Mouse (Mus musculus): ENCODE measurements at regions not wholly inside any gene's neighbourhood (a gene's known extent, or its start where the extent isn't known, plus 50 kb on each side); places are given as distances from the start of the nearest gene placed in this dataset.

DNA sequence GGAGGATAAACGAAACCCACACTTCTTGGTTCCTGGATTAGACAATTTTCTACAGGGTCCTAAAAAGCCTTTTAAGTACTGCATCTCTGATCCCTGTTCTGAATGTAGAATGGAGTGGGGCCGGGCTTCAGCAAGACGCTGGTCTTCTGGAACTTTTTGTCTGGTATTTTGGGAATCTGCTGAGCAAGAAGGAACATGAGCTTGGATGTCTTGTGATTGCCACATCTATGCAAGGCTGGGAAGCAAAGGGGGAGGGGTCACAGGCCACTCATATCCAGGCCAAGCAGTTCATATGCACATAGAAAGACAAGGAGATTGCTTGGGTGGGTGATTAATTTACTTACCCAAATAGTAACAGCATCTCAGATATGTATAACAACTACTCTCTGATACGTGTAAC is 121.5 kb downstream of the Evx1 start:
- Histone ChIP-seq H3K4me3 (no peak overlapping the region), H3K9me3 (no peaks in the 10 kb centered on the region), H3K27me3 (no peaks in the 10 kb centered on the region), H3K4me2 (replicated peaks) (no peak overlapping the region), H3K9ac (no peak overlapping the region), H3K36me3 (no peaks in the 10 kb centered on the region), H3K27ac (no peak overlapping the region), H3K4me1 (peaks cover 11% of the 10 kb centered on the region)
- WGBS = 68% methylated on average over 4 of the region's 4 CpGs
- ATAC-seq (ENCODE audit: low FRiP score, low read depth) = no peak

DNA sequence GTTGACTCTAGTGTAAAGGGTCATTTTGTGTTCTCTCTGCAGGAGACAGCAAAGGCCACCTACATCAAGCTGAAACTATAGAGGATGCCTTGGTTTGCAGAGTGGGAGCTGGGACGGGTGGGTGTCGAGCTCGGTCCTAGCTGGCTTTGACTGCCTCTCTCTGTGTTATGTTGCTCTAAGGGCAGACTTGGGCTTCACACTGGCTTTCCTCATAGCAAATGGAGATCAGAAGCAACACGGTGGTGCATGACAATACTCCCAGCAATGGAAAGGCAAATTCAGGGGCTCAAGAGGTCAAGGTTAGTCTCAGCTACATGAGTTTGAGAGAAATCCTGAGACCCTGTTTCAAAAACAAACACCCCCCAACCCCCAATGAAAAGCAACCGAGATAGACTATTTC is 122.1 kb downstream of the Evx1 start:
- H3K27me3 ChIP-seq = no peaks in the 10 kb centered on the region
- H3K36me3 ChIP-seq = no peaks in the 10 kb centered on the region
- no peak overlapping the region for H3K9ac ChIP-seq
- H3K4me3 ChIP-seq = no peak overlapping the region
- no peak overlapping the region for H3K4me2 ChIP-seq (replicated peaks)
- H3K9me3 ChIP-seq = no peaks in the 10 kb centered on the region
- ATAC-seq (ENCODE audit: low FRiP score, low read depth) = no peak
- WGBS = 82% methylated on average over 5 of the region's 5 CpGs
- H3K27ac ChIP-seq = no peak overlapping the region
- H3K4me1 ChIP-seq = peaks cover 11% of the 10 kb centered on the region

DNA sequence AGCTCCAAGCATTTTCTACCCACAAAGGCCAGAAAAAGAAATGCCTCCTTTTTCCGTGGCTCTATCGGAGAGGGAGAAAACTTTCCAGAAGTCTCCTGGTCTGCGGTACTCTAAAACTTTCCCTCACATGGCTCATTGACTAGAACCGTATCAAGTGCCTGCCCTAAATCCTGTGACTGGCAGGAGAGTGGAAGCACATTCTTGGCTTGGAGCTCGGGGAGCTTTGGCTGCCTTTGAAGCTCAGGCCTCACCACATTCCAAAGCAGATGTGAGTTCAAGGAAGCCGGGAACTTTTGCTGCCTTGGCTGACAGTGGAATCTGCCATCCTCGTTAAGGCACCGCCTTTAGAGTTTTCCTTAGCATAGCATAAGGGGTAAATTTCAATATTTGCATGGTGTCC is 125.1 kb downstream of the Evx1 start:
- Histone ChIP-seq H3K9me3 (no peaks in the 10 kb centered on the region), H3K9ac (no peak overlapping the region), H3K27me3 (peaks cover 6% of the 10 kb centered on the region; the same call in 1 of the 2 replicates), H3K36me3 (no peaks in the 10 kb centered on the region), H3K4me2 (replicated peaks) (no peak overlapping the region), H3K4me3 (no peak overlapping the region), H3K27ac (no peak overlapping the region), H3K4me1 (peaks cover 21% of the 10 kb centered on the region)
- no peak for ATAC-seq (ENCODE audit: low FRiP score, low read depth)
- WGBS = 24% methylated on average over 8 of the region's 8 CpGs

DNA sequence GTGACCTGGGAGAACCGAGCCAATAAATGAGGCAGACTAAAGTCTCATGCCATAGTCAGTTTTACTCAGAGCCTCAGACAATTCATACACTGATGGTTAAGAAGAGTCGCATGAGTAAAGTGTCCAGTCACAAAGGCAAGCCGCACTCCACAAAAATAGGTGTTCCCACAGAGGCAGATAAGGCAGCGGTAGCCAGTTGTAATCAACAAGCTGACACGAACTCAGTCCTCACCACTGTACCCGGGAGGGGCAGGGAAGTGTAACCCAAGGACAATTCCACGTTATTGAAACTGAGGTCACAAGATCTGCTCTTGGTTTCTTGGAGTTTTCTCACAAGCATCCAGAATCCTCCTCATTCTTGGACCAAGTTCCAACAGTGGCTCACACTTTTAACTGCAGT is 125.9 kb downstream of the Evx1 start:
- no peaks in the 10 kb centered on the region for H3K36me3 ChIP-seq
- peaks cover 10% of the 10 kb centered on the region for H3K27me3 ChIP-seq
- no peak overlapping the region for H3K4me3 ChIP-seq
- no peaks in the 10 kb centered on the region for H3K9me3 ChIP-seq
- H3K4me2 ChIP-seq (replicated peaks) = no peak overlapping the region
- H3K27ac ChIP-seq = no peak overlapping the region
- H3K4me1 ChIP-seq = peaks cover 29% of the 10 kb centered on the region
- no peak for ATAC-seq (ENCODE audit: low FRiP score, low read depth)
- no peak overlapping the region for H3K9ac ChIP-seq
- 79% methylated on average over 7 of the region's 7 CpGs for WGBS

DNA sequence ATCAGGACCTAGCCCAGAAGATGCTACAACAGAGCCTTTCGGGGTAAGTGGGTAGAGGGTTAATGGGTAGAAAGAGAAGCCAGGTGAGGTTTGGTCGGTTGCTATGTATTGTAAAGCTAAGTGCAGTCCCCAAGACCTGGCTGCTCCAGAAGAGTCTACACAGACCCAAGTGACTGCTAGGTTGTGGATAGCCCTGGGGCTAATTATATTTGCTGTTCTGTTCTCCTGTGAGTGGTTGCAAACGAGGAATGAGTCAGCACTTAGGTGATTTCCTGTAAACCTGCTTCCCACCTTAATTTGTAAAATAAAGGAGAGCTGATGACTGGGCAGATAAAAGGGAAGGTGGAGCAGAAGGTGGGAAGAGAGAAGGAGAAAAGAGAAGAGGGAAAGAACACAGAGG is 126.9 kb downstream of the Evx1 start:
- Histone ChIP-seq H3K36me3 (no peaks in the 10 kb centered on the region), H3K27me3 (peaks cover 15% of the 10 kb centered on the region), H3K27ac (no peak overlapping the region), H3K9me3 (no peaks in the 10 kb centered on the region), H3K4me3 (no peak overlapping the region), H3K9ac (no peak overlapping the region), H3K4me1 (peaks cover 29% of the 10 kb centered on the region), H3K4me2 (replicated peaks) (no peak overlapping the region)
- WGBS = 50% methylated on average over 3 of the region's 3 CpGs
- no peak for ATAC-seq (ENCODE audit: low FRiP score, low read depth)

DNA sequence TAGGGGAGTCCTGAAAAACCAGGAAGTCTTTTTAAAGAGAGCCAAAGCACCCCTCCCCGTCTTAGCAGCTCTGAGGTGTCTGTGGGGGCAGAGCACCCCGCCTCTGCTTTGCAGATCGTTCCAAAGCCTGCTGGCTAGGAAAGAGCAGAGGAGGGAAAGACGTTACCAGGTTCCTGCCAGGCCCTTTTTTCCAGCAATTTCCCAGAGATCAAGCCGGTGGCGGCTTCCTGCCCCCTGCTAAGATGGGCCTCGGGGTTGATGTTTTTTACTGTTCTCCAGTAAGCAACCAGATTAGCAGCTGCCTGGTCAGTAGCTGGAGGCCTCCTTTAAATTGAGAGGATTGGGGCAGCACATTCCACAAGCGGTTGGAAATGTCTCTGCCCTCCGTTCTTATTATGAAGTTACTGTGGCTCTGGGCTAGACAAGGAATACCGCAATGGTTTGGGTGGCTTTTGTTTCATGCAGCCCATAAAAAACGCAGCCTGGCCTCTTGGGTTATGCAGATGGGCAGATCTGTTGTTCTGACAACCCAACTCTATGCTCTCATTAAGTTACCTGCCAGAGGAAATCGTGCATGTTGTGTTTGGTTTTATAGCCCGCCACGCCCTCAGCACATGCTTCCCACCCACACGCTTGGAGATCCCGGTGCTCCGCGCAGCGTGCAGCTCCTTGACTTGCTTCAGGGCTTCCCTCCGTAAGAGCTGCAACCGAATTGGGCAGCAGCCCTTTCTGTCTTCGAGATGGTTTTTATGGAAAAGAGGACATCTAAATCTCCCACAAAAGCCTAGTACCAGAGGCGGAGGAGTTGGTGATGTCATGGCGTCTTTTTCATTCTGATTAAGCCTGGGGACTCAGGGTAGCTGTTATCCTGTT is 130.1 kb downstream of the Evx1 start:
- Histone ChIP-seq H3K4me2 (replicated peaks) (peak overlapping the region; percentile 63), H3K36me3 (no peaks in the 10 kb centered on the region), H3K4me3 (peak overlapping the region; percentile 28), H3K9me3 (no peaks in the 10 kb centered on the region), H3K4me1 (peaks cover 22% of the 10 kb centered on the region), H3K9ac (no peak overlapping the region), H3K27me3 (peaks cover 15% of the 10 kb centered on the region), H3K27ac (no peak overlapping the region)
- 9% methylated on average over 24 of the region's 24 CpGs for WGBS
- ATAC-seq (ENCODE audit: low FRiP score, low read depth) = no peak

DNA sequence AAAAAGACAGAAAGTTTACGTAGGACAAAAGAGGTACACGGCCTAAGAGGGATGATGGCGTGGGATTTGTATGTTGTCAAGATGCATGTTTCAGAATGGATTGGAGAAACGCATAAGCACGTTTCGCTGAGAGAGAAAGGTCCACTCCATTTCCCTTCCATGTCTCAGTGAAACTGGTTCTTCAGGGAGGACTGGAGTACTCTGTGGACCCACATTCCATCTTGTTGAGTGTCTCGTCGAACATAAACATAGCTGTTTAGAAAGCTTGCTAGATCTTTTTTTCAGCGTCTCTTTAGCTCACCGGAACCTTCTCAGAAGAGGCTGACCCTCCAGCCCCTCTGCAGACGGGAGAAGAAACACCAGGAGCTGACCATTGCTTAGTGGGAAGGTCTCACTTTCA is 145.5 kb downstream of the Evx1 start:
- H3K36me3 ChIP-seq = no peaks in the 10 kb centered on the region
- peaks cover 9% of the 10 kb centered on the region; the same call in 1 of the 2 replicates for H3K9me3 ChIP-seq
- no peak overlapping the region for H3K4me2 ChIP-seq (replicated peaks)
- no peak overlapping the region for H3K9ac ChIP-seq
- no peaks in the 10 kb centered on the region for H3K27me3 ChIP-seq
- no peak for ATAC-seq (ENCODE audit: low FRiP score, low read depth)
- 83% methylated on average over 11 of the region's 11 CpGs for WGBS
- peaks cover 19% of the 10 kb centered on the region for H3K4me1 ChIP-seq
- H3K27ac ChIP-seq = no peak overlapping the region
- H3K4me3 ChIP-seq = no peak overlapping the region

DNA sequence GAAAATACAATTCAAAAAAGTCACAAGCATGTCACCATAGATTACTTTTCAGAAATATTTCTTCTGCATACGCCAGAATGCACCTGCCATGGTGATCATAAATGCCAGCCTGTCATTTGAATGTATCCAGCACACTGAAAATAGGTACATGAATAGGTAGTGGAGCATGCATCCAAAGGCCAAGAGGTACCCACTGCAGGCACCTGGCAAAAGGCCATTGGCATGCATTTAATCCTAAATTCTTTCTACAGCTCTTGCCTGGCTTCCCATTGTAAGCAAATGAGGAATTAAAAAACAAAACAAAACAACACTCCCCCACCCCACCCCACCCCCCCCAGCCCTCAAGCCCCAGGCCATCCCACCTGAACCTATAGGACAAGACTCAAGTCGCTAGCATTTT is 147.9 kb downstream of the Evx1 start:
- Histone ChIP-seq H3K36me3 (no peaks in the 10 kb centered on the region), H3K9me3 (peaks cover 9% of the 10 kb centered on the region; the same call in 1 of the 2 replicates), H3K27me3 (no peaks in the 10 kb centered on the region), H3K9ac (no peak overlapping the region), H3K4me3 (no peak overlapping the region), H3K27ac (no peak overlapping the region), H3K4me1 (peaks cover 23% of the 10 kb centered on the region), H3K4me2 (replicated peaks) (no peak overlapping the region)
- ATAC-seq (ENCODE audit: low FRiP score, low read depth) = no peak
- 66% methylated on average over 2 of the region's 2 CpGs for WGBS

DNA sequence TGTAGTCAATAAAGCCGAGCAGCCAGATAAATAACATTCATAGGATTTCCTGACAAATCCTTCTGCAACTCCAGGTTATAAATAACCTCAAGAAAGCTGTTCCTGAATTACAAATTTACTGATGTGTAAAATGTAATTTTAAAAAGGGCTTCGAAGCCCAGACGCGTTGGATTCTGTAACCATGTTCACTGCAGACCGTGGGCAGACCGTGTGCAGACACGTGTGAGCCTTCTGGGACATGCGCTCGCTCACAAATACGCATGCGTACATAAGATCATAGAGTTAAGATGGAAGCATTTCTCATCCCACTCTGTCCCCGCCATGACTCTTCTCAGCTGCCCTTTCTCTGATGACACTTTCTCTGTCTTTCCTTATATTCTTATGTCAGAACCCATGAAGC is 150.1 kb downstream of the Evx1 start:
- no peaks in the 10 kb centered on the region for H3K27me3 ChIP-seq
- no peak for ATAC-seq (ENCODE audit: low FRiP score, low read depth)
- H3K4me3 ChIP-seq = no peak overlapping the region
- peaks cover 30% of the 10 kb centered on the region for H3K4me1 ChIP-seq
- H3K9ac ChIP-seq = no peak overlapping the region
- 67% methylated on average over 12 of the region's 12 CpGs for WGBS
- H3K4me2 ChIP-seq (replicated peaks) = no peak overlapping the region
- H3K27ac ChIP-seq = no peak overlapping the region
- 0 out of 2 replicates have a peak, but pooled peaks cover 1% of the 10 kb centered on the region for H3K9me3 ChIP-seq
- no peaks in the 10 kb centered on the region for H3K36me3 ChIP-seq

DNA sequence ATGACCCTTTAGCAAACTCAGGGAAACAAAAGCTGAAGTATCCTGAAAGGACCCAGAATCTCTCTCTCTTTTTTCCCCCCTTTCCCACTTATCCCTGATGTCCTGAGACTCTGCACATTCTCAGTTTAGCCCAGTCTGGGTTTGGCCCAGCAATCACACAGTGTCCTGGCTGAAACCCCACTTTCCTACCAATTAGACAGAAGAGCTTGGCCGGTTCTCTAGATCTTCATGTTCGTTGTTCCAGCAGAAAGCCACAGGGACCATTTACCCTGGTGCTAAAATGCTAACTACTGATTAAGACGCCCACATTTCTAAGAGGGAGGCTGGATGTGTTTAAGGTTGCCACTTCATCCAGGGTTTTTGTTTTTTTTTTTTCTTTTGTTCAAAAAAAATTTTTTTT is 151.3 kb downstream of the Evx1 start:
- Histone ChIP-seq H3K4me3 (no peak overlapping the region), H3K4me2 (replicated peaks) (no peak overlapping the region), H3K4me1 (peaks cover 31% of the 10 kb centered on the region), H3K27me3 (no peaks in the 10 kb centered on the region), H3K9ac (no peak overlapping the region), H3K36me3 (no peaks in the 10 kb centered on the region), H3K9me3 (no peaks in the 10 kb centered on the region), H3K27ac (no peak overlapping the region)
- WGBS = 62% methylated on average over 3 of the region's 3 CpGs
- no peak for ATAC-seq (ENCODE audit: low FRiP score, low read depth)

DNA sequence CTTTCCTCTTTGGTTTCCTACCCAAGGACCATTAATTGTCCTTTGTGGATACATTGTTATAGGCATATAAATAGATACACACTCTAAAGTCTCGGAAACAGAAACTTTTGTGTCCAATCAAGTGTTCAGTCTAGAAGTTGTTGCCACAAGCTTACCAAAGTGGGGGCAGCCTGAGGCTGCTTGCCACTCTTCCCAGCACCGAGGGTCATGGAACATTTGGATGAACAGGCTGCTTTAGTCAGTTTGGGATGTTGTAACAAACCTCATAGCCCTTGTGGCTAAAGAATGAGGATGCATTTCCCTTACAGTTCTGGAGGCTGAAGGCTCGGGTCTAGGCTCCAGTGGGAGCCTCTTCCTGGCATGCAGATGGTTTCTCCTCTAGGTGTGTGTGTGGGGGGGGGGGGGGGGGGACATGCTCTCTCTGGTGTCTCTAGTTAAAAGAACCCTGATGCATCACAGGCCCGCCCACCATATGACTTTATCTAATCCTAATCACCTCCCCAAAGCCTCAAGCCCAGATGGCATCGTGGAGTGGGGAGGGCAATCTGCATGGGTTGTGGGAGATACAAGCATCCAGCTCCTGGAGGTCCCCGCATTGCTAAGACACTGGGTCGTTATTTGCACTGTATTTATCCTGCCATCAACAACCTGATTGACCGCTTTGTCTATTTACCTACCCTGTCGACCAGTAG is 152.7 kb downstream of the Evx1 start:
- Histone ChIP-seq H3K9ac (no peak overlapping the region), H3K27me3 (no peaks in the 10 kb centered on the region), H3K4me1 (peaks cover 31% of the 10 kb centered on the region), H3K4me2 (replicated peaks) (no peak overlapping the region), H3K36me3 (no peaks in the 10 kb centered on the region), H3K27ac (no peak overlapping the region), H3K9me3 (no peaks in the 10 kb centered on the region; the same call in 1 of the 2 replicates), H3K4me3 (no peak overlapping the region)
- no peak for ATAC-seq (ENCODE audit: low FRiP score, low read depth)
- 74% methylated on average over 9 of the region's 9 CpGs for WGBS

DNA sequence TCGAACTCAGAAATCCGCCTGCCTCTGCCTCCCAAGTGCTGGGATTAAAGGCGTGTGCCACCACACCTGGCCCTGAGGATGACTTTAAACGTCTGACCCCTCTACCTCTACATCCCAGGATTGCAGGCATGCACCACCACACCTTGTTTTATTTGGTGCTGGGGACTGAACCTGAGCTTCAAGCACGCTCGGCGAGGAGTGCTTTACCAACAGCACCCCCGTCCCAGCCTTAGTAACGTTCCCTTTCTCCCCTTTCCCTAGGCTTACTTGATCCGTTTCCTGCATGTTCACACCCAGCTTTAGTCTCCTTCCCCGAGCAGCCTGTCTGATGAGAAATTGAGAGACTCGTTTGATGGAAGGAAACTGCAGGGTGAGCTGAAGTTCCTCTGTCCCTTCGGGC is 157.5 kb downstream of the Evx1 start:
- H3K4me3 ChIP-seq = no peak overlapping the region
- peaks cover 11% of the 10 kb centered on the region for H3K27me3 ChIP-seq
- H3K9me3 ChIP-seq = no peaks in the 10 kb centered on the region; the same call in 1 of the 2 replicates
- no peaks in the 10 kb centered on the region for H3K36me3 ChIP-seq
- no peak for ATAC-seq (ENCODE audit: low FRiP score, low read depth)
- no peak overlapping the region for H3K4me2 ChIP-seq (replicated peaks)
- H3K4me1 ChIP-seq = peaks cover 21% of the 10 kb centered on the region
- no peak overlapping the region for H3K27ac ChIP-seq
- H3K9ac ChIP-seq = no peak overlapping the region
- WGBS = 75% methylated on average over 13 of the region's 13 CpGs

Data from limb, embryonic 13.5 days (tissue).